Mouse (Mus musculus) CH12.LX (cell line): ENCODE measurements around the gene Boc. TPM values are rescaled to one million over a fixed set of nuclear protein-coding genes. Genes with fewer than 3 reads are reported as not detected.

Experiments used
- DNase-seq: peaks from one replicate; pipeline ENCODE4 v3.0.0-alpha.2; 2013; ENCODE audit errors: extremely low read depth
- H3K27ac ChIP-seq: 2 replicates; pipeline ENCODE4 v1.5.1; 2012; ENCODE audit warnings: low read depth, mild to moderate bottlenecking, control low read depth, moderate library complexity; ENCODE audit not compliant: insufficient read depth
- H3K27me3 ChIP-seq: replicated peaks from 2 replicates; pipeline ENCODE3; 2012; ENCODE audit warnings: inconsistent platforms
- H3K36me3 ChIP-seq, 2 experiments: replicated peaks in 1 of 2; 2 replicates each; pipeline versions ENCODE3 to v1.6.1; 2012; ENCODE audit warnings: inconsistent platforms in 1 of 2, low read length in 1 of 2, mild to moderate bottlenecking in 1 of 2, mixed read lengths in 1 of 2, moderate library complexity in 1 of 2; ENCODE audit not compliant: control insufficient read depth in 1 of 2, insufficient read depth in 1 of 2
- H3K4me1 ChIP-seq, 2 experiments: 2 replicates each; pipeline ENCODE4 v1.6.1; 2012; ENCODE audit warnings: inconsistent platforms in 1 of 2, moderate library complexity in 1 of 2; ENCODE audit not compliant: insufficient read depth in 2 of 2, control insufficient read depth in 1 of 2
- H3K4me2 ChIP-seq: 2 replicates; pipeline ENCODE4 v1.6.1; 2012; ENCODE audit warnings: low read depth, mild to moderate bottlenecking, control low read depth; ENCODE audit not compliant: poor library complexity, insufficient read depth, severe bottlenecking
- H3K4me3 ChIP-seq, 3 experiments: fragments of 150-350 bp in 1 of 3; sonication (generic) in 1 of 3; replicated peaks in 1 of 3; 2 replicates each; pipeline versions ENCODE3 to v1.5.1; 2011 to 2012; ENCODE audit warnings: low read depth in 2 of 3, low read length in 2 of 3, mild to moderate bottlenecking in 2 of 3, moderate library complexity in 2 of 3, control low read depth in 1 of 3, improper control_type of control experiment in 1 of 3, inconsistent platforms in 1 of 3, mixed read lengths in 1 of 3; ENCODE audit not compliant: poor library complexity in 1 of 3
- H3K79me2 ChIP-seq: replicated peaks from 2 replicates; pipeline ENCODE4 v1.6.1; 2012; ENCODE audit warnings: mild to moderate bottlenecking, moderate library complexity; ENCODE audit not compliant: control insufficient read depth, poor library complexity, insufficient read depth, severe bottlenecking; ENCODE audit errors: extremely low read depth
- H3K9ac ChIP-seq: 2 replicates; pipeline ENCODE4 v1.6.1; 2012; ENCODE audit warnings: low read depth, mild to moderate bottlenecking, control low read depth, moderate library complexity; ENCODE audit not compliant: insufficient read depth
- H3K9me3 ChIP-seq: replicated peaks from 2 replicates; pipeline ENCODE3; 2012; ENCODE audit warnings: low read length, inconsistent platforms, mixed read lengths
- BHLHE40 ChIP-seq: IDR thresholded peaks from 2 replicates; pipeline ENCODE4 v1.6.1; 2011; ENCODE audit warnings: mild to moderate bottlenecking, low read depth, low read length, improper control_type of control experiment
- CHD1 ChIP-seq: IDR thresholded peaks from 2 replicates; pipeline ENCODE4 v1.6.1; 2012; ENCODE audit warnings: low read depth, low read length, improper control_type of control experiment, inconsistent platforms
- CHD2 ChIP-seq: IDR thresholded peaks from 2 replicates; pipeline ENCODE4 v1.6.1; 2011; ENCODE audit warnings: low read length, improper control_type of control experiment
- CTCF ChIP-seq, 2 experiments: IDR thresholded peaks in 1 of 2; conservative IDR thresholded peaks in 1 of 2; 2 replicates each; pipeline ENCODE4 v1.5.1; 2011 to 2012; ENCODE audit warnings: low read depth in 2 of 2, low read length in 2 of 2, improper control_type of control experiment in 1 of 2, inconsistent platforms in 1 of 2, mild to moderate bottlenecking in 1 of 2, moderate library complexity in 1 of 2
- E2F4 ChIP-seq: IDR thresholded peaks from 2 replicates; pipeline ENCODE4 v1.6.1; 2011; ENCODE audit warnings: low read depth, low read length, improper control_type of control experiment; ENCODE audit not compliant: insufficient replicate concordance
- ELF1 ChIP-seq: IDR thresholded peaks from 2 replicates; pipeline ENCODE4 v1.6.1; 2014; ENCODE audit warnings: low read depth, mild to moderate bottlenecking, inconsistent platforms, low read length, improper control_type of control experiment
- EP300 ChIP-seq: IDR thresholded peaks from 2 replicates; pipeline ENCODE4 v1.6.1; 2011; ENCODE audit warnings: low read length, improper control_type of control experiment
- ETS1 ChIP-seq: conservative IDR thresholded peaks from 2 replicates; pipeline ENCODE4 v1.6.1; 2012; ENCODE audit warnings: low read depth, mild to moderate bottlenecking, inconsistent platforms, low read length, improper control_type of control experiment, moderate library complexity
- GABPA ChIP-seq: IDR thresholded peaks from 2 replicates; pipeline ENCODE4 v1.6.1; 2012; ENCODE audit warnings: low read depth, low read length, improper control_type of control experiment, inconsistent platforms; ENCODE audit not compliant: insufficient replicate concordance
- HCFC1 ChIP-seq: IDR thresholded peaks from 2 replicates; pipeline ENCODE4 v1.6.1; 2012; ENCODE audit warnings: low read depth, mild to moderate bottlenecking, inconsistent platforms, low read length, improper control_type of control experiment
- IRF4 ChIP-seq: IDR thresholded peaks from 2 replicates; pipeline ENCODE4 v1.6.1; 2014; ENCODE audit warnings: low read depth, mild to moderate bottlenecking, inconsistent platforms, low read length, improper control_type of control experiment
- JUN ChIP-seq: IDR thresholded peaks from 2 replicates; pipeline ENCODE4 v1.6.1; 2011; ENCODE audit warnings: low read depth, mild to moderate bottlenecking, low read length, improper control_type of control experiment, moderate library complexity; ENCODE audit not compliant: insufficient read depth
- JUND ChIP-seq: conservative IDR thresholded peaks from 2 replicates; pipeline ENCODE4 v1.6.1; 2011; ENCODE audit warnings: low read depth, low read length, improper control_type of control experiment
- KAT2A ChIP-seq: IDR thresholded peaks from 2 replicates; pipeline ENCODE4 v1.6.1; 2012; ENCODE audit warnings: low read length, improper control_type of control experiment, inconsistent platforms; ENCODE audit not compliant: insufficient replicate concordance
- MAFK ChIP-seq: IDR thresholded peaks from 2 replicates; pipeline ENCODE4 v1.6.1; 2011; ENCODE audit warnings: low read length, improper control_type of control experiment; ENCODE audit not compliant: insufficient replicate concordance
- MAX ChIP-seq: IDR thresholded peaks from 2 replicates; pipeline ENCODE4 v1.6.1; 2011; ENCODE audit warnings: low read length, improper control_type of control experiment
- MAZ ChIP-seq: IDR thresholded peaks from 2 replicates; pipeline ENCODE4 v1.6.1; 2012; ENCODE audit warnings: low read depth, mild to moderate bottlenecking, inconsistent platforms, low read length, improper control_type of control experiment, moderate library complexity
- MEF2A ChIP-seq: IDR thresholded peaks from 2 replicates; pipeline ENCODE4 v1.6.1; 2014; ENCODE audit warnings: low read depth, mild to moderate bottlenecking, inconsistent platforms, low read length, improper control_type of control experiment, borderline replicate concordance
- MXI1 ChIP-seq: IDR thresholded peaks from 2 replicates; pipeline ENCODE4 v1.6.1; 2011; ENCODE audit warnings: mild to moderate bottlenecking, low read depth, low read length, improper control_type of control experiment
- MYC ChIP-seq: IDR thresholded peaks from 2 replicates; pipeline ENCODE4 v1.6.1; 2011; ENCODE audit warnings: low read depth, mild to moderate bottlenecking, improper control_type of control experiment, low read length
- NELFE ChIP-seq: IDR thresholded peaks from 2 replicates; pipeline ENCODE4 v1.6.1; 2011; ENCODE audit warnings: low read depth, low read length, improper control_type of control experiment
- NRF1 ChIP-seq: IDR thresholded peaks from 2 replicates; pipeline ENCODE4 v1.6.1; 2014; ENCODE audit warnings: low read depth, mild to moderate bottlenecking, inconsistent platforms, low read length, improper control_type of control experiment, moderate library complexity
- PAX5 ChIP-seq: IDR thresholded peaks from 2 replicates; pipeline ENCODE4 v1.6.1; 2012; ENCODE audit warnings: low read length, inconsistent platforms, mixed read lengths
- POLR2A ChIP-seq: IDR thresholded peaks from 2 replicates; pipeline ENCODE4 v1.6.1; 2011; ENCODE audit warnings: low read depth, mild to moderate bottlenecking, improper control_type of control experiment, low read length
- POLR2AphosphoS2 ChIP-seq: IDR thresholded peaks from 2 replicates; pipeline ENCODE4 v1.6.1; 2011; ENCODE audit warnings: low read depth, low read length, improper control_type of control experiment
- RAD21 ChIP-seq: IDR thresholded peaks from 2 replicates; pipeline ENCODE4 v1.6.1; 2011; ENCODE audit warnings: low read depth, mild to moderate bottlenecking, low read length, improper control_type of control experiment, moderate library complexity
- RCOR1 ChIP-seq: conservative IDR thresholded peaks from 2 replicates; pipeline ENCODE4 v1.6.1; 2012; ENCODE audit warnings: low read depth, mild to moderate bottlenecking, inconsistent platforms, low read length, improper control_type of control experiment
- SIN3A ChIP-seq: IDR thresholded peaks from 2 replicates; pipeline ENCODE4 v1.6.1; 2012; ENCODE audit warnings: low read length, improper control_type of control experiment, inconsistent platforms
- SMC3 ChIP-seq: IDR thresholded peaks from 2 replicates; pipeline ENCODE4 v1.6.1; 2011; ENCODE audit warnings: low read depth, low read length, improper control_type of control experiment
- TBP ChIP-seq: conservative IDR thresholded peaks from 2 replicates; pipeline ENCODE4 v1.6.1; 2011; ENCODE audit warnings: low read depth, low read length, improper control_type of control experiment
- UBTF ChIP-seq: IDR thresholded peaks from 2 replicates; pipeline ENCODE4 v1.6.1; 2012; ENCODE audit warnings: low read depth, mild to moderate bottlenecking, inconsistent platforms, low read length, improper control_type of control experiment, moderate library complexity
- USF1 ChIP-seq: IDR thresholded peaks from 2 replicates; pipeline ENCODE4 v1.6.1; 2014; ENCODE audit warnings: low read depth, mild to moderate bottlenecking, inconsistent platforms, low read length, improper control_type of control experiment
- USF2 ChIP-seq: conservative IDR thresholded peaks from 2 replicates; pipeline ENCODE4 v1.6.1; 2011; ENCODE audit warnings: low read depth, low read length, improper control_type of control experiment
- ZC3H11A ChIP-seq: IDR thresholded peaks from 2 replicates; pipeline ENCODE4 v1.6.1; 2012; ENCODE audit warnings: low read depth, mild to moderate bottlenecking, inconsistent platforms, low read length, improper control_type of control experiment
- ZKSCAN1 ChIP-seq: IDR thresholded peaks from 2 replicates; pipeline ENCODE4 v1.6.1; 2012; ENCODE audit warnings: low read depth, inconsistent platforms, low read length, improper control_type of control experiment, borderline replicate concordance
- ZMIZ1 ChIP-seq: IDR thresholded peaks from 2 replicates; pipeline ENCODE4 v1.6.1; 2012; ENCODE audit warnings: low read depth, mild to moderate bottlenecking, inconsistent platforms, low read length, improper control_type of control experiment
- ZNF384 ChIP-seq: IDR thresholded peaks from 2 replicates; pipeline ENCODE4 v1.6.1; 2012; ENCODE audit warnings: low read depth, low read length, improper control_type of control experiment, inconsistent platforms
- dilution Hi-C: fragments of 300-500 bp; cut with MboI; formaldehyde crosslinking; loops from 2 replicates; pipeline ENCODE4 v1.14.3; 2020; ENCODE audit warnings: low sequenced_read_pairs; ENCODE audit not compliant: extremely low pct_unique_long_range_greater_than_20kb, extremely low pct_ligation_motif_present
- in situ Hi-C: fragments of 300-500 bp; cut with MboI; formaldehyde crosslinking; loops from 3 replicates; pipeline ENCODE4 v1.14.3; 2019; ENCODE audit warnings: low sequenced_read_pairs, low pct_ligation_motif_present, low pct_unique_long_range_greater_than_20kb, mixed read lengths
- polyA plus RNA-seq: library from polyadenylated mRNA; unstranded; fragments of >175 nt; gene quantifications from 2 replicates; pipeline ENCODE4 v1.2.1, GENCODE M21; 2012; ENCODE audit warnings: low read depth; ENCODE audit not compliant: insufficient read length
- total RNA-seq, 2 experiments: library from RNA; depleted of rRNA; stranded (reverse); fragments of 300-350 nt in 1 of 2; fragments of >200 nt in 1 of 2; gene quantifications; 2 replicates each; pipeline ENCODE4 v1.2.3; 2012 to 2014

The Boc gene
- total and polyA plus RNA-seq, 3 experiments = 0.25 to 1.5 (median 0.67) TPM

DNA sequence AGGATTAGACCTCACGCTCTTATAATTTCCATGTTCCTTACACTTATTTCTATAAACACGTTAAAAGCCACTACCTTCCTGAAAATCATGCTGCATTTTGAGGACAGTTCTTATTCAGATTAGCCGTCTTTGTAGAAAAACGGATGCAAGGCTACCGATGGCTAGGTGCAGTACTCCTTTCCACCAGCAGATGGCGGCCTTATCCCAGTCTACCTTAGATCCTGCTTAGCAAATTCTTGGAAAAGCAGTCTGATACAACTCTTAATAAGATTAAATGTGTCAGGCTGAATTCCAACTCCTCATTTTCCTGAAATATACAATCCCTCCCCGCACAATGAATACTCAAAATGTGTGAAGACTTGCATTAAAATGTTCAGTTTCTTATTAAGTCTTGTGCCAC lies 74.6 kb downstream of the Boc start:
- dilution Hi-C loops = no loop called here
- no peak for TF ChIP-seq MAZ
- TF ChIP-seq ZMIZ1 = no peak
- no peak for TF ChIP-seq ZNF384
- TF ChIP-seq POLR2AphosphoS2 = no peak
- 0 out of 2 replicates have a peak, but pooled peaks have one; percentile 32 for TF ChIP-seq MYC
- no peak for TF ChIP-seq POLR2A
- TF ChIP-seq JUND = no peak
- no peak for TF ChIP-seq ELF1
- TF ChIP-seq HCFC1 = no peak
- TF ChIP-seq KAT2A = no peak
- no peak for TF ChIP-seq NELFE
- TF ChIP-seq EP300 = no peak
- peak; percentile 93 for TF ChIP-seq ZC3H11A
- no peak for TF ChIP-seq UBTF
- TF ChIP-seq CTCF (conservative IDR thresholded peaks at IDR 0.05 in 1 of 2, IDR thresholded peaks at IDR 0.05 in 1 of 2; ENCODE audit: low read depth in 2 of 2, low read length in 2 of 2) = peak; percentile 98 to 100
- no peak for TF ChIP-seq BHLHE40
- no peak for TF ChIP-seq USF1
- TF ChIP-seq MXI1 = no peak
- no peak for TF ChIP-seq USF2
- no peak; the same call in none of the 2 replicates for TF ChIP-seq RAD21
- TF ChIP-seq MAFK = peak; percentile 14; the same call in 1 of the 2 replicates
- no peak for TF ChIP-seq NRF1
- TF ChIP-seq MEF2A = no peak
- no peak for TF ChIP-seq PAX5
- no peak for TF ChIP-seq JUN
- TF ChIP-seq ZKSCAN1 = no peak
- TF ChIP-seq CHD2 = no peak
- TF ChIP-seq MAX = no peak
- 0 out of 2 replicates have a peak, but pooled peaks have one; percentile 17 for TF ChIP-seq RCOR1
- TF ChIP-seq SIN3A = no peak
- TF ChIP-seq IRF4 = no peak
- TF ChIP-seq E2F4 = no peak
- TF ChIP-seq ETS1 = no peak
- TF ChIP-seq TBP = no peak
- no peak for TF ChIP-seq CHD1
- peak; percentile 97 for TF ChIP-seq SMC3
- TF ChIP-seq GABPA = no peak
- TF ChIP-seq, all 38 proteins: peak for 6
- H3K36me3 ChIP-seq = peaks cover 0 to 29% of the 10 kb centered on the region in 2 experiments
- no peak overlapping the region for H3K4me3 ChIP-seq
- in situ Hi-C loops = loop anchor here (10.0 to 25.0 kb wide), 3 partner anchors 151 to 603 kb away; partner anchors contain the start of genes Ccdc80 and Nepro
- peaks cover 7 to 8% of the 10 kb centered on the region in 2 experiments; a peak in 2 of 4 replicates for H3K4me1 ChIP-seq
- no peaks in the 10 kb centered on the region for H3K79me2 ChIP-seq
- no peak overlapping the region for H3K9ac ChIP-seq
- no peaks in the 10 kb centered on the region for H3K27me3 ChIP-seq
- DNase-seq = peak; percentile 73
- no peak overlapping the region for H3K4me2 ChIP-seq
- H3K9me3 ChIP-seq = no peaks in the 10 kb centered on the region
- no peak overlapping the region for H3K27ac ChIP-seq
